Mouse (Mus musculus) duodenum, adult 2 months (tissue): ENCODE results near the gene 1700034J05Rik. TPM values are rescaled to one million over a fixed set of nuclear protein-coding genes. Genes with fewer than 3 reads are reported as not detected.

Source experiments
- polyA plus RNA-seq: library from polyadenylated mRNA; depleted of rRNA; stranded (reverse); fragments of >200 nt; gene quantifications from 2 replicates; pipeline ENCODE4 v1.2.3, GENCODE M21; 2012; ENCODE audit warnings: low replicate concordance; rRNA removed

Gene 1700034J05Rik
- not detected in 2 replicates for polyA plus RNA-seq

GRCm38 (mm10) chr6:146954258-146954657, at the start of gene 1700034J05Rik:
TSS of gene 1700034J05Rik (minus strand) at chr6:146954422.

Other genes with a start within 250 kb of the 1700034J05Rik start
- gene Stk38l, start 229.4 kb downstream of the 1700034J05Rik start, polyA plus RNA-seq = 0.66 and 1.9 TPM in 2 replicates
- gene Arntl2, start 158.4 kb downstream of the 1700034J05Rik start, polyA plus RNA-seq = 0.15 and 0.60 TPM in 2 replicates
- not detected in 2 replicates for gene Smco2, start 104.3 kb downstream of the 1700034J05Rik start, polyA plus RNA-seq
- 1.3 and 3.8 TPM in 2 replicates for gene Ppfibp1, start 65.9 kb downstream of the 1700034J05Rik start, polyA plus RNA-seq
- 1.9 and 3.5 TPM in 2 replicates for gene Rep15, start 78.2 kb upstream of the 1700034J05Rik start, polyA plus RNA-seq
- gene Mrps35, start 88.3 kb upstream of the 1700034J05Rik start, polyA plus RNA-seq = 4.9 and 6.9 TPM in 2 replicates
- gene Mansc4, start 132.6 kb upstream of the 1700034J05Rik start, polyA plus RNA-seq = not detected in 2 replicates
- 3.0 TPM in 2 replicates for gene Klhl42, start 137.0 kb upstream of the 1700034J05Rik start, polyA plus RNA-seq